Mouse (Mus musculus): ENCODE results near the gene Fgfr2.

The Fgfr2 gene

DNA sequence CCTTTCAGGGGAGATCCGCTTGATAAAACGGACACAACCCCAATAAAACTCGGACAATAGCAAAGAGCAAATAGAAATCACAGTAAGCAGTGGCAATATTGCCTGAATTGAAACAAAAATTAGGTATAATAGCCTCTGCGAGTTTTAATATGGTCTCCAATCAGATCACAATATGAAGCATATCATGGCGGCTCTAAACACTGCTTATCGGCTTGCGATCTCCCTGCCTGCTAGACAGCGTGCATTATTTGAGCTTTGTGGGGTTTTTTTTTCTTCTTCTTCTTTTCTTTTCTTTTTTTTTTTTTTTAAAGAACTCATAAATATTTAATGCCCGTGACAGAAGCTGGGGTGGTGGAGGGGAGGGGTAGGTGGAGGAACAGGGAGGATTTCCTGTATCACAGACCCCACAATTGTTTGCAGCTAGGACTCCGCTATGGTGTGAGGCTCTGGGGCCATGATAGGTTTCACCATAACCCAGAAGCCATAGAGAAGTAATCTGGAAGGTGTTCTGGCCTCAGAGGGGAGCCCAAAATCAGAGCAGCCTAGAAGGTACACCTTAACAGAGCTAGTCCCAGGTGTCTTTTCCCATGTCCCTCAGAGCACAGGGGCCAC, 1334.4 kb downstream of the Fgfr2 start:
- no peak for DNase-seq (ENCODE audit: low read depth, low spot score)

- DNase-seq (ENCODE audit: low read depth, low spot score): no peak
These were observed 1337.4 kb downstream of the Fgfr2 start for GRCm38 (mm10) chr7:131785721-131786120.

- no peak for DNase-seq (ENCODE audit: low read depth, low spot score)
These were observed 1344.7 kb downstream of the Fgfr2 start for GRCm38 (mm10) chr7:131778271-131778985.

DNA sequence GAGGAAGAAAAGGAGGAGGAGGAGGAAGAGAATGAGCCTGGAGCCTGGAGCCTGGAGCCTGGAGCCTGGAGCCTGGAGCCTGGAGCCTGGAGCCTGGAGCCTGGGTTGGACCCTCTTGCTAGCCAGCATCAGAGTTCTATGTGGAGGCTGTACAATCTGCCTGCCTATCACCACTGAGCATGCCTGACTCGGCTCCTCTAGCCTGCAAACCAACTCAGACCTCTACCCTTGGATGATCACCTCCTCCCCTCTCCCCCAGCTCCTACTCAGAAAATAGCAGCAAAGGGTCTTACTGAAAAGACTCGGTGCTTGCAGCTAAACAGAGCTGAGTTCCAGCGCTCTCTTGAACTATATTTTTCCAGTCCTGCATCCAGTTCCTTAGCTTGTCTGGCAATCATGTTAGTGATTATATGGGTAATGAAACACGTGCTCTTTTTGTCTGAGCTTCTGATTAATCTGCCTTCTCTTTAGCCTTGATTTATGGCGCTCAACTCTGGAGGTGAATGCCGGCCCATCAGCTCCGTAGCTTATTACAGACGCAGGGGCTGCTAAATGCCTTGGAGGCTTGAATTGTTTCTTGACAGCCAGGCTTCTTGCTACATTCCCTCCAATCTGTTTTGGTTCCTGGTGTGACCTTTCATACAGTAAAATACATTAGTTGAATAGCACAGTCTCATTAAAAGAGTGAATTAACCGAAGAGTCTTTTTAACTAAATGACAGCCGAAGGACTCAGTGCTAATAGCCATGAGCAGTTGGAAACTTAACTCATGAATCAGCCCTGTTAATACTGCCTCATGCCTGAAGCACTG, 1345.5 kb downstream of the Fgfr2 start:
- DNase-seq (ENCODE audit: low read depth, low spot score): no peak

DNA sequence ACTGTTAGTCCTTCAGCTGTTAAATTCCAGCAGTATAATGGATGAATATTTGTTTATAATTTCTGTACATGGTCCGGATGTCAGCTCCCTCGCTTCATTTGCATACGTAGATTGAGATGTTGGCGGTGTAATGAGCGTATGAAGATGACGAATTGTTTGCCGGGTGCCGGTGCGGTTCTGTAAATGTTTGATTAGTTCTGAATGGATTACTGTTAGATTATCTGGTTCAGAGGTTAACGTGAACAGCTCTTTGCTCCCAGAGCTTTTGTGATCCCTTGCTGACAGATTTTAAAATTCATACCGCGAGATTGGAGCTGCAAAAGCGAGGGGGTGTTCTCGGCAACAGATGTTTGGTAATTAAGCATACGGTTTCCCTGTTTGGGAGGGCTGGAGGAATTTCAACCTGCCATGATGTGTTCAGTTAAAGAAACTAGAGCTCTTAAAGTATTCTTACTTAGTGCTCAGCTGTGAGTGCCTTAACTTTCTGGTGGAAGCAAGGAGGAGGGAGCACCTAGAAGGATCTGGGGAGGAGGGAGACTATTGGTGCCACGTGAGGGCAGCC, 1346.9 kb downstream of the Fgfr2 start:
- no peak for DNase-seq (ENCODE audit: low read depth, low spot score)

GRCm38 (mm10) chr7:131757922-131758321, 1365.2 kb downstream of the Fgfr2 start:
- peak; percentile 76 for DNase-seq (ENCODE audit: low read depth, low spot score)

DNA sequence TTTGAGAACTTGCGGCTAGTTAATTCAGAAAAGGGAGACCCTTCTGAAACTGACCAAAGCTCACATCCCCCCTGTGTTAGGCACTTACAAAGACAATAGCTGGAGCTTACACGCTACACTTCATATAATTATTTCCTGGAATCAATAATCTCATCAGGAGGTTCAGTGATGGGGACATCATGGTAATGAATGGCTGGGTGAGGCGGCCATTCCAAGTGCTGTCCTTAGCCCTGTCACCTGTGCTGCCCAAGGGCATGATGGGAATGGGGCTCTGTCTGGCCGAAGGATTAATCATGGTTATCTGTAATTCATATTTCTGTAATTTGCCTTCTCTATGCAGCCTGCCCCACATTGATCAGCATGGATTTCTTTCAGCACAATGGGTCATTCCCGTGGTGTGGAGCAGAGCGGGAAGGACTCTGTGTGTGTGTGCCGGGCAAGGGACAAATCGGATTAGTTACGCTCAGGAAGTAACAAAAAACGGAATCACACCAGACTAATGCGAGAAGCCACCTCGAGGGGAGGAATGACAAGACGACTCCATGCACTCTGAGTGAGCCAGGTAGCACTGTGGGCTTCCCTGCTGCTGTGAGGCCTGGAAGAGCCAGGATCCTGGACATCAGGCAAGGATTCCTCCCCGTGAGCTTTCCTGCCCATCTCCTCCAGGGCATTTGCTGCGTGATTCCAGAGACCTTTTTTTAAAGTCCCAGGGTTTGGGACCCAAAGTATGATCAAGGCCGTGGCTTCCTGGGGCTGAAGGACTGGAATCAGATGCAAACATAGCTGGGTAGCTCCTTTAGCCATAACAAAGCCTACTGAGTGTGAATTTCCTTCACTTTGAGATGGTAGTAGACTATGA, 1375.8 kb downstream of the Fgfr2 start:
- DNase-seq (ENCODE audit: low read depth, low spot score): no peak

DNA sequence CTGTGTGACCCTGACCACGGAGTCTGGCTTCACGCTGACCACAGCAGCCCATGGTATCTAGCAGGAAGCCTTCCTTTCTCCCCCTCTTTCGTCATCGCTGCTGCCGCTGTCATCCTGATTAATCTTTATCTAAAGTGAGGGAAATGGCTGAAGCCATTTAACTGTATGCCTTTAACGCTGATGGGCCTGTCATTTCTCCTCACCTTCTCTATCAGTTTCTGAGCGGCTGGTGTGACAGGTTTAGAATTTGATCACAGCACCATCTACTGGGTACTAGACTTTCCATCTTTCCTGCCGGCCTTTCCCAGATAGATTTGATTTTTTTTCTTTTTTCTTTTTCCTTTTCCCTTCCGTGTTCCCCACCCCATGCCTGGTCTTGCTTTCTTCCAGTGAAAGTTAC, 1376.4 kb downstream of the Fgfr2 start:
- no peak for DNase-seq (ENCODE audit: low read depth, low spot score)

DNA sequence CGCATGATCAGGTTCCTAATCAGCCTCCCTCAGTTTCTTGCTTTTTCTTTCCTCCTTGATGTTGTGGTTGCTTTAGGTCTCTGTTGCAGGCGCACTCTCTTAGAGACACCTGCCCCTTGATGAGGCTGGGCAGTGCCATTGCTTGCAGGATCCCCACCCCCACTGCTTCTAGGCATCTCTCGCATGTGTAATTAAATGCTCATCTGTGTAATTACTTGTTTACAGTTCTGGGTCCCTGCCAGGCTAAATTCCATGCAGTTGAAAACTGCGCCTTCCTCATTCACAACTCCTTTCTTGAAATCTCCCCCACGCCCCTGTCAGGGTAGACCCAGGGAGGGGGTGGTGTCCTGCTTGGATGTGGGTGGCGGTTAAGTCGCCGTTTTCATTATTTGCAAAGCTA, 1380.0 kb downstream of the Fgfr2 start:
- DNase-seq (ENCODE audit: low read depth, low spot score): no peak

GRCm38 (mm10) chr7:131722783-131723575, 1400.2 kb downstream of the Fgfr2 start:
- DNase-seq (ENCODE audit: low read depth, low spot score): no peak

DNA sequence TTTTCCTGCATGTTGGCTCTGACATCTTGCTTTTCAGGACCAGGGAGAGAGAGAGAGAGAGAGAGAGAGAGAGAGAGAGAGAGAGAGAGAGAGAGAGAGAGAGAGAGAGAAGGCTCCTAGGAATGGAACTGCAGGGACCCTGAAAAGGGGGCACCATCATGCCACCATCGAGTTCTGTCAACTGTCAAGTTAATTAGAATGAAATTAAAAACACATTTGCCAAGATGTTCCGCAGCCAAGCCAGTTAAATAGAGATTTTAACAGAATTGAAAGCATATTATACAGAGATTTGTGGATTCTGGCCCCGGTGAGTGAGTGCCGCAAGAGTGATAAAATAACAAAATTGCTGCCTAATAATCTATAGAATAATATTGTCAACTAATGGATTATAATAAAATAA, 1400.8 kb downstream of the Fgfr2 start:
- DNase-seq (ENCODE audit: low read depth, low spot score): no peak

DNA sequence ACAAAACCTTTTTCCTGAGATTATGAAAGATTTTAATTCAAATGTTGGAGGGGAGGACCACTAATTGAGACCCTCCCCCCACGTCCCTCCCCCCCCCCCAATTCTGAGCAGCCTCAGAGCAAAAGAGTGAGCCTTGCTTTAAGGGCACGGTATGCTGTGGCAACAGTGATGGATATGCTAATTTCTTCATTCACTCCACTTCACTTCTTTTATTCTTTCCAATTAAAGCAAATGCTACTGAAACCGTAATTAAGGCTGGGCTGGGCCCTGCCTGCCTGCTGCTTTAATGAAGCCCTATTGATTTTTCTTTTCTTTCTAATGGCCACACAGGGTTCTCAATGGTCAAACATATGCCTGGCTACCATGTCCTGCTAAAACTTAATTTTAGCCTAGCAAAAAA, 1404.9 kb downstream of the Fgfr2 start:
- DNase-seq (ENCODE audit: low read depth, low spot score): no peak

DNA sequence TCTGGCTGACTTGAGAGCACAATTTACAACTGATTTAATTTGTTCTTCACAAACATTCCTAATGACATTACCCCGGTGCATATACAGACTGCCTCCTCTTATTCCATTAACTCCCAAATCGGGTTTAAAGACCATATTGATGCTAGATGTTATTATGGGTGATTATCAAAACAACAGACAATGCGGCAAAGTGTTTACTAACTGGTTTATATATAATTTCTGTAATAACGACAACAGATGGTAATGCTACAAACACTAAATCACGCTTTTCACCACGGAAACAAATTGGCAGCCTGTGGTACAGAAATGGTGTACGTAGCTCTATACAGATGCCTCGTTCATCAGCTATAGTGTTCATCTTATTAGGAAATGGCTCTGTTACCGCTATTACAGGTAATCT, 1410.1 kb downstream of the Fgfr2 start:
- no peak for DNase-seq (ENCODE audit: low read depth, low spot score)

DNA sequence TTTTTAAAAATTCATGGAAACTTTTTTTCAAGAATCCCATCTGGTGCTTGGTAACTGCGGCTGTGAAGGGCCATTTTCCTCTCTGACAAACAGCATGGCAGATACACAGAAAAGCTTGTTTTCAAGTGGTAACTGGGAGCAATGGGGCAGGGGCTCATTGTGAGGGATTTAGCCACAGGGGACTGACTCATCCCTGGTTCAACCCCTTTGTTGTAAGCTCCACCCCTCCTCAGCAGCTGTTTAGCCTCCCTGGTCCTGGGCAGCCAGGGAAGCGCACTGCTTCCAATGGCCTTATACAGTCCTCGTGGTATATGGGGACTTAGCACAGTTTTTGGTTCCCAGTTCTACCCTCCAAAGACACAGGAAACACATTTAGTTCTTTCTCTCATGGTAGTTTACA, 1426.3 kb downstream of the Fgfr2 start:
- peak; percentile 34 for DNase-seq (ENCODE audit: low read depth, low spot score)

DNA sequence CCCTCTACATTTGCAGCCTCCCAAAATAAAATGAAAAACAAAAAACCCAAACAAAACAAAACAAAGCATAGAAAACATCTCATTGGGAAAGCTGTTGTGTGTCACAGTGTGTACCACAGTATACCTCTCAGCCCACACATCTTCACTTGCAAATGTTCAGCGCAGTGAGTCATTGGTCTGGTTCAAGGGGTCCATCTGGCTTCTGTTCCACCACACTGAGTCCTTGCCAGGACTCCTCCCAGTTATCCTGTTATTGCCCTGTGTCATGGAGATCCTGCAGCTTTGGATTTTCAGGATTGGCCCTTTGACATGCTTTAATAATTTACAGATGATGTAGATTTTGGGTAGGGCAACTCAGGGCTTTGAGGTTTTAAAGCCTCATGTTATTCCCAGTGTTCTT, 1435.8 kb downstream of the Fgfr2 start:
- DNase-seq (ENCODE audit: low read depth, low spot score): no peak

- no peak for DNase-seq (ENCODE audit: low read depth, low spot score)
These were observed 1446.0 kb downstream of the Fgfr2 start for GRCm38 (mm10) chr7:131677126-131677525.

GRCm38 (mm10) chr7:131670586-131670985, 1452.6 kb downstream of the Fgfr2 start:
- no peak for DNase-seq (ENCODE audit: low read depth, low spot score)

- DNase-seq (ENCODE audit: low read depth, low spot score): no peak
These were observed 1453.8 kb downstream of the Fgfr2 start for GRCm38 (mm10) chr7:131669326-131669725.

GRCm38 (mm10) chr7:131660726-131661125, 1462.4 kb downstream of the Fgfr2 start:
- peak; percentile 60 for DNase-seq (ENCODE audit: low read depth, low spot score)

- peak; percentile 85 for DNase-seq (ENCODE audit: low read depth, low spot score)
These were observed 1467.1 kb downstream of the Fgfr2 start for GRCm38 (mm10) chr7:131656017-131656416.

DNA sequence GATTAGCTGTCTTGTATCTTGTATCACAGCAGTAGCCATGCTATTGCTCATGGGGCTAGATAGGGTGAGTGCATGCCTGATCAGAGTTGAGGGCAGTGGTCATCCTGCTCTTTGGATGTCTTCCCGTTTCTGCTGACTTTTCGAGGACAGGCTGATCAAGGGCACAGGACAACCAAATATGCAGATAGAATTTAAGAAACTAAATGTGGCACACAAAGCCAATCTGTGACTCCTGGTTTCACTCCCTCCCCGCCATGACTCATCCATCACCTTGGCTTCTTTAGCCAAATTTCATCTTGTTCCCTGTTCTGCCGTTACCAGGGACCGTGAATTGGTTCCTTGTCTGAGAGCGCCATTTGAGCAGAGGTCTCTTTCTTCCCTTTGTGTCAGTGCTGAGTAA, 1469.7 kb downstream of the Fgfr2 start:
- no peak for DNase-seq (ENCODE audit: low read depth, low spot score)

All from ZHBTc4 (cell line).